Mouse (Mus musculus) olfactory bulb, adult 2 months (tissue): ENCODE results near the gene Cyp4a10.

Experiments used
- CTCF ChIP-seq: fragments of 200-500 bp; IDR thresholded peaks from 2 replicates; pipeline ENCODE4 v1.5.1; 2012; ENCODE audit warnings: low read depth, mild to moderate bottlenecking, low read length, moderate library complexity; ENCODE audit not compliant: insufficient read depth
- POLR2A ChIP-seq: fragments of 200-500 bp; IDR thresholded peaks from 2 replicates; pipeline ENCODE4 v1.6.1; 2012; ENCODE audit warnings: mild to moderate bottlenecking, low read depth, low read length, moderate library complexity; ENCODE audit not compliant: insufficient read depth

DNA sequence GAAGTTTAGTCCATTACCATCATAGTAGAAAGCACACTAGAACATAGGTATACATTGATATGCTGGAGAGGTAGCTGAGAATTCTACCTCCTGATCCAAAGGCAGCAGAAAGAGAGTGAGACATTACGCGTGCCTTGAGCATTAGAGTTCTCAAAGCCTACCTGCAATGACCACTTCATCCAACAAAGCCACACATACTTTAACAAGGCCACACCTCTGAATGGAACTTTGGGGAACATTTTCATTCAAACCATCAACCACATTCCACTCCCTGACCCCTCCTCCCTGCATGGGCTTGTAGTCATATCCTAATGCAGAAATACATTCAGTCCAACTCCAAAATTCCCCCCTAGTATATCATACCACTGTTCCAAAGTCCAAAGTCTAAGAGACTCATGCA lies 3.7 kb downstream of the Cyp4a10 start:
- TF ChIP-seq CTCF, result no peak
- no peak for TF ChIP-seq POLR2A
